Mouse (Mus musculus): ENCODE data around the gene Ddx6. TPM values are rescaled to one million over a fixed set of nuclear protein-coding genes. Genes with fewer than 3 reads are reported as not detected.
"Not testable (repeated sequence)": the region's sequence is repeated elsewhere in the genome, so short reads cannot be mapped to it uniquely, and the experiment has no call there.

Gene Ddx6
- polyA plus RNA-seq, 1 experiment from 2014 or later = 11.9 TPM

DNA sequence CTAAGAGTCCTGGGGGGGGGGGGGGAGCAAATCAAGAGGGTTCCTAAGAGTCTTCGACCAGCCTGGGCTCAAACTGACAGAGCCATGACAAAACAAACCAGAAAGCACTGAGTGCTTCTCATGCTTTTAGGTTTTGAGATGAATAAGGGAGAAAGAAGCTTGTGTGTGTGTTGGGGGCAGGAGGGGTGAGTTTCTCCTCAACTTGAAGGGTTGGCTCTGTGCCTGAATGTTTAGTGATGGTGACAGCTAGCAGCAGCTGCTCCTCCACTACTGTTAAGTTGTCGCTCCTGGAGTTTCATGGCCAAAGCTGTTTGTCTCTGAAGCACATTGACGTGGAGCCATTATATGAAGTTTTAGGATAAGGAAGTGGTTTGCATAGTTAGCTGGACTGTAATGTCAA lies 16.4 kb downstream of the Ddx6 start:
- DNase-seq (ENCODE audit: low spot score, missing footprints) (no peak), ATAC-seq (ENCODE audit: low FRiP score) (no peak)
- no peaks in the 10 kb centered on the region for H3K27me3 ChIP-seq (ENCODE audit: control insufficient read depth, insufficient read depth, low read length)
- no peak overlapping the region for H3K9ac ChIP-seq (ENCODE audit: low read length)
- no peaks in the 10 kb centered on the region for H3K9me3 ChIP-seq (ENCODE audit: control insufficient read depth, low read length)
- H3K27ac ChIP-seq (ENCODE audit: low read depth, low read length) = no peak overlapping the region
- H3K4me2 ChIP-seq = no peak overlapping the region
- peaks cover 30% of the 10 kb centered on the region for H3K36me3 ChIP-seq (ENCODE audit: control insufficient read depth, insufficient read depth, low read length)
- H3K4me3 ChIP-seq (ENCODE audit: low read depth, low read length) = no peak overlapping the region
- H3K4me1 ChIP-seq (ENCODE audit: control insufficient read depth, insufficient read depth, low read length) = no peaks in the 10 kb centered on the region
- WGBS = 95% methylated on average over 3 of the region's 3 CpGs

- H3K4me1 ChIP-seq (ENCODE audit: control insufficient read depth, insufficient read depth, low read length) = no peaks in the 10 kb centered on the region
- H3K4me3 ChIP-seq (ENCODE audit: low read depth, low read length) = no peak overlapping the region
- 86% methylated on average over 5 of the region's 5 CpGs for WGBS
- no peaks in the 10 kb centered on the region for H3K27me3 ChIP-seq (ENCODE audit: control insufficient read depth, insufficient read depth, low read length)
- H3K4me2 ChIP-seq = no peak overlapping the region
- DNase-seq (ENCODE audit: low spot score, missing footprints) (no peak), ATAC-seq (ENCODE audit: low FRiP score) (no peak)
- peaks cover 15% of the 10 kb centered on the region for H3K36me3 ChIP-seq (ENCODE audit: control insufficient read depth, insufficient read depth, low read length)
- H3K9ac ChIP-seq (ENCODE audit: low read length) = no peak overlapping the region
- H3K27ac ChIP-seq (ENCODE audit: low read depth, low read length) = no peak overlapping the region
- no peaks in the 10 kb centered on the region for H3K9me3 ChIP-seq (ENCODE audit: control insufficient read depth, low read length)
Measured at GRCm38 (mm10) chr9:44624390-44624789, 19.7 kb downstream of the Ddx6 start.

GRCm38 (mm10) chr9:44626268-44626667 lies 21.6 kb downstream of the Ddx6 start:
- Histone ChIP-seq H3K4me3 (ENCODE audit: low read depth, low read length) (no peak overlapping the region), H3K36me3 (ENCODE audit: control insufficient read depth, insufficient read depth, low read length) (peaks cover 19% of the 10 kb centered on the region), H3K27me3 (ENCODE audit: control insufficient read depth, insufficient read depth, low read length) (no peaks in the 10 kb centered on the region), H3K4me1 (ENCODE audit: control insufficient read depth, insufficient read depth, low read length) (no peaks in the 10 kb centered on the region), H3K4me2 (no peak overlapping the region), H3K27ac (ENCODE audit: low read depth, low read length) (no peak overlapping the region), H3K9ac (ENCODE audit: low read length) (no peak overlapping the region), H3K9me3 (ENCODE audit: control insufficient read depth, low read length) (no peaks in the 10 kb centered on the region)
- ATAC-seq (ENCODE audit: low FRiP score) (no peak), DNase-seq (ENCODE audit: low spot score, missing footprints) (no peak)
- 92% methylated on average over 5 of the region's 5 CpGs for WGBS

DNA sequence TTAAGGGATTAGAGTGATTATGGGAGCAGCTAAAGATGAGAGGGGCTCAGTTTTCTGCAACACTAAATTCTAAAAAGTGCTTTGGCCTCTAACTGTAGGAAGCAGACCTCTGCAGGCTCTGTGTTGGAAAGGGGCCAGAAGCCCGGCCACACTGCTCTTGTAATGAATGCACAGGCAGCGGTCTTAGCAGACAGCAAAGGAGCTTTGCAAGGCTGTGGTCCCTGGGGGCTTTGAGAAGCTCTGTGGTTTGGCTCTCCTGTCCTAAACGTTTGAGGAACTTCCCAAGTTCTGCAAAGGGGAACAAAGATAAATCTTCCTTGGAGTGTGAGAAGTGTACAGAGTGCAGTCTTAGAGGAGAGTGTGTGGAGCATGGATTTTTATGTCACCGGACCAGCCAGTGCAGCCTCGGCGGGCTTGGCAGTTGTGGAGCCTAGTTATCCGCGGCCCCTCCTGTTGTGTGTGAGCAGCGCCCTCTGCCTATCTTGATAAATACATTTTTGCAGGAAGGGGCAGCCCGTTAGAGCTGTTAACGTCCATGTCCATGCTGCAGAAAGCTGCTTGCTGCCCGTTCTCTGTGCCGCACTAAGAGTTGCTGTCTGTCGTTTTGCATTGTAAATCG lies 33.0 kb downstream of the Ddx6 start:
- Histone ChIP-seq H3K27ac (ENCODE audit: low read depth, low read length) (no peak overlapping the region), H3K27me3 (ENCODE audit: control insufficient read depth, insufficient read depth, low read length) (no peaks in the 10 kb centered on the region), H3K9me3 (ENCODE audit: control insufficient read depth, low read length) (no peaks in the 10 kb centered on the region), H3K4me2 (no peak overlapping the region), H3K36me3 (ENCODE audit: control insufficient read depth, insufficient read depth, low read length) (peaks cover 30% of the 10 kb centered on the region), H3K9ac (ENCODE audit: low read length) (no peak overlapping the region), H3K4me1 (ENCODE audit: control insufficient read depth, insufficient read depth, low read length) (no peaks in the 10 kb centered on the region), H3K4me3 (ENCODE audit: low read depth, low read length) (no peak overlapping the region)
- DNase-seq (ENCODE audit: low spot score, missing footprints) = peak; percentile 87
- no peak for ATAC-seq (ENCODE audit: low FRiP score)
- WGBS = 87% methylated on average over 15 of the region's 15 CpGs

GRCm38 (mm10) chr9:44638726-44639125 lies 34.0 kb downstream of the Ddx6 start:
- 97% methylated on average over 9 of the region's 9 CpGs for WGBS
- not testable (repeated sequence) for ATAC-seq (ENCODE audit: low FRiP score); H3K4me2 ChIP-seq; H3K4me3 ChIP-seq (ENCODE audit: low read depth, low read length); H3K9me3 ChIP-seq (ENCODE audit: control insufficient read depth, low read length); DNase-seq (ENCODE audit: low spot score, missing footprints); H3K4me1 ChIP-seq (ENCODE audit: control insufficient read depth, insufficient read depth, low read length); H3K27ac ChIP-seq (ENCODE audit: low read depth, low read length); H3K27me3 ChIP-seq (ENCODE audit: control insufficient read depth, insufficient read depth, low read length); H3K9ac ChIP-seq (ENCODE audit: low read length)
- H3K36me3 ChIP-seq (ENCODE audit: control insufficient read depth, insufficient read depth, low read length) = peaks cover 27% of the 10 kb centered on the region

DNA sequence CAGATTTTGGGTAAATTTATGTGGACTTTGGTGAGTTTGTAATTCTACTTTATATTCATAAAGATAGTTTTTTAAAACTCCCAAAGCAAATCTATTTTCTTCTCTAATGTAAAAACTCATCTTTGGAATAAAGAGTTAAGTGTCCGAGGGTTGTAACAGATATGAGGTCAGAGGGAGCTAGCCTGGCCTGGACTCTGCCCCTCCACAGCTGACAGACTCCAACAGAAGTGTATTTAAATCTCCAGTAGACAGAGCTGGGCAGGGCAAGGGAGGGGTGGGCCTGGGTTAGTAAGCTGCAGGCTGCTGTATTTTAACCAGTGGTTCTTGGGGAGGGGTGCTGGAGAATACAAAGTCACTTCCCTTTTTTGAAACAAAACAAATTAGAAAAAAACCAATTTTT lies 35.3 kb downstream of the Ddx6 start:
- H3K4me2 ChIP-seq; ATAC-seq (ENCODE audit: low FRiP score); H3K4me3 ChIP-seq (ENCODE audit: low read depth, low read length); H3K27me3 ChIP-seq (ENCODE audit: control insufficient read depth, insufficient read depth, low read length); DNase-seq (ENCODE audit: low spot score, missing footprints); H3K4me1 ChIP-seq (ENCODE audit: control insufficient read depth, insufficient read depth, low read length); H3K9me3 ChIP-seq (ENCODE audit: control insufficient read depth, low read length); H3K27ac ChIP-seq (ENCODE audit: low read depth, low read length); H3K9ac ChIP-seq (ENCODE audit: low read length): not testable (repeated sequence)
- 96% methylated on average over 1 of the region's 1 CpGs for WGBS
- peaks cover 22% of the 10 kb centered on the region for H3K36me3 ChIP-seq (ENCODE audit: control insufficient read depth, insufficient read depth, low read length)

- no peak overlapping the region for H3K4me3 ChIP-seq (ENCODE audit: low read depth, low read length)
- ATAC-seq (ENCODE audit: low FRiP score) (no peak), DNase-seq (ENCODE audit: low spot score, missing footprints) (peak; percentile 86)
- no peak overlapping the region for H3K4me2 ChIP-seq
- no peaks in the 10 kb centered on the region for H3K9me3 ChIP-seq (ENCODE audit: control insufficient read depth, low read length)
- no peak overlapping the region for H3K27ac ChIP-seq (ENCODE audit: low read depth, low read length)
- no peaks in the 10 kb centered on the region for H3K4me1 ChIP-seq (ENCODE audit: control insufficient read depth, insufficient read depth, low read length)
- no peak overlapping the region for H3K9ac ChIP-seq (ENCODE audit: low read length)
- H3K36me3 ChIP-seq (ENCODE audit: control insufficient read depth, insufficient read depth, low read length) = peaks cover 21% of the 10 kb centered on the region
- no peaks in the 10 kb centered on the region for H3K27me3 ChIP-seq (ENCODE audit: control insufficient read depth, insufficient read depth, low read length)
- 86% methylated on average over 3 of the region's 3 CpGs for WGBS
Measured at GRCm38 (mm10) chr9:44640646-44641357, 36.1 kb downstream of the Ddx6 start.

DNA sequence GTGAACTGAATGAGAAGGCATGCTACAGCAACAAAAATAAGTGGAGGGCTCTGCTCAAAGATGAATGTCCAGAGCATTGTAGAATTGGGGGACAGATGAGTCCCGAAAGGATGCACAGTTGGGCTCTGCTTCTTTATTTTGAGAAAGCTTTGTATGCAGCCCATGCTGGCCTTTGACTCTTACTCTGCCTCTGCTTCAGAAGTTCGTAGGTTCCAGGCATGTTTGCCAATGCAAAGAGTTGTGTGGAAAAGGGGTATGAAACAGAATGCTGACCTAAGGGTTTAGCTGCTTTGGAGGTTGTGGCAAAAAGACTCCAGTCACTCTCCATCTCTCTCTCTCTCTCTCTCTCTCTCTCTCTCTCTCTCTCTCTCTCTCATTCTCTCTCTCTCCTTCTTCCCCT lies 36.9 kb downstream of the Ddx6 start:
- no peak for ATAC-seq (ENCODE audit: low FRiP score)
- H3K9ac ChIP-seq (ENCODE audit: low read length) = no peak overlapping the region
- H3K9me3 ChIP-seq (ENCODE audit: control insufficient read depth, low read length) = no peaks in the 10 kb centered on the region
- H3K4me1 ChIP-seq (ENCODE audit: control insufficient read depth, insufficient read depth, low read length) = no peaks in the 10 kb centered on the region
- no peaks in the 10 kb centered on the region for H3K27me3 ChIP-seq (ENCODE audit: control insufficient read depth, insufficient read depth, low read length)
- H3K27ac ChIP-seq (ENCODE audit: low read depth, low read length) = no peak overlapping the region
- H3K36me3 ChIP-seq (ENCODE audit: control insufficient read depth, insufficient read depth, low read length) = peaks cover 15% of the 10 kb centered on the region; the same call in 1 of the 2 replicates
- peak; percentile 83 for DNase-seq (ENCODE audit: low spot score, missing footprints)
- 94% methylated on average over 2 of the region's 2 CpGs for WGBS
- no peak overlapping the region for H3K4me3 ChIP-seq (ENCODE audit: low read depth, low read length)
- H3K4me2 ChIP-seq = no peak overlapping the region

DNA sequence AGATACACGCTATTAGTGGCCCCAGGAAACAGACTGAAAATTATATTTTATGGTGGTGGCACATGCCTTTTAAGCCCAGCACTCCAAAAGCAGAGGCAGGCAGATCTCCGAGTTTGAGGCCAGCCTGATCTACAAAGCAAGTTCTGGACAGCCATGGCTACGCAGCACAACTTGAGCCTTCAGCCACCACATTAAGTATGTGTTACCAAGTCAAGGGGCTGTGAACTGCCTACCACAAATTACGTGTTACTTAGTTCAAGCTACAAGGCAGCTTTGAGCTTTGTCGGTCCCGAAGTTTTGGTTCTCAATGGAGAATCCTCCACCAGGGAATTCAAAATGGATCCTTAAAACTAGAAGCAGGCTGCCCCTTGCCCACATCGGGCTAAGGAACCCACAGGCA lies 38.4 kb downstream of the Ddx6 start:
- Histone ChIP-seq H3K4me2 (no peak overlapping the region), H3K9ac (ENCODE audit: low read length) (no peak overlapping the region), H3K27me3 (ENCODE audit: control insufficient read depth, insufficient read depth, low read length) (no peaks in the 10 kb centered on the region), H3K4me3 (ENCODE audit: low read depth, low read length) (no peak overlapping the region), H3K9me3 (ENCODE audit: control insufficient read depth, low read length) (no peaks in the 10 kb centered on the region), H3K4me1 (ENCODE audit: control insufficient read depth, insufficient read depth, low read length) (no peaks in the 10 kb centered on the region), H3K36me3 (ENCODE audit: control insufficient read depth, insufficient read depth, low read length) (peaks cover 5% of the 10 kb centered on the region; the same call in 1 of the 2 replicates), H3K27ac (ENCODE audit: low read depth, low read length) (no peak overlapping the region)
- 97% methylated on average over 7 of the region's 7 CpGs for WGBS
- no peak for ATAC-seq (ENCODE audit: low FRiP score)
- peak; percentile 51 for DNase-seq (ENCODE audit: low spot score, missing footprints)
